Mouse (Mus musculus): ENCODE results near the gene Cfap74. TPM values are rescaled to one million over a fixed set of nuclear protein-coding genes. Genes with fewer than 3 reads are reported as not detected.

The Cfap74 gene
- polyA plus RNA-seq, 1 experiment, result 1.2 TPM

GRCm38 (mm10) chr4:155489101-155489970, 80.3 kb downstream of the Cfap74 start:
- WGBS, result 82% methylated on average over 9 of the region's 9 CpGs
- DNase-seq (ENCODE audit: low read depth, low spot score), result no peak

- WGBS, result 4% methylated on average over 5 of the region's 5 CpGs
- no peak for DNase-seq (ENCODE audit: low read depth, low spot score)
Measured at GRCm38 (mm10) chr4:155490456-155490855, 81.5 kb downstream of the Cfap74 start.

DNA sequence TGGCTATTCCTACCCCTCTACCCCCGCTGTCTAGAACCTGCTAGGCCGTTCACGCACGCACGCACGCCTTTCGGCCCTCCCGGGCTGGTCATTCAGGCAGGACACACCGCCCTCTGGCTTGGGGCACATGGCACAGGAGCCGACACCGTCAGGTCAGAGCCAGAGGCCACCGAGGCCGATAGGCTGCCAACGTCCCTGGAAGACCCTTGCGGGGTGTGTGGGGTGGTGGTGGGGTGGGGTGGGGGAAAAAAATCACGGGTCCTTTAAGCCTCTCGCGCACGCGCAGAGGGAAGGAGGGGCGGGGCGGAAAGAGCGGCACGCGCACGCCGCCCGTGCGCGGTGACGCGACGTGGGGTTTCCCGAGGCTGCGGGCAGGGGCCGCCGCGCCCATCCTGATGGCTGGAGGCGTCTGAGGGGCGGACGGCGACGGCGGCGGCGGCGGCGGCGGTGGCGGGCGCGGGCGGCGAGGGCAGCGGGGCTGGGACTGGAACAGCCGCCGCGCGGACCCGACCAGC, 82.1 kb downstream of the Cfap74 start, which contains the start of gene Gnb1:
TSS of gene Gnb1 (plus strand) at position 372 of the 515 bp plus-strand sequence.
- no peak for DNase-seq (ENCODE audit: low read depth, low spot score)
- WGBS, result under 1% methylated on average over 51 of the region's 60 CpGs

DNA sequence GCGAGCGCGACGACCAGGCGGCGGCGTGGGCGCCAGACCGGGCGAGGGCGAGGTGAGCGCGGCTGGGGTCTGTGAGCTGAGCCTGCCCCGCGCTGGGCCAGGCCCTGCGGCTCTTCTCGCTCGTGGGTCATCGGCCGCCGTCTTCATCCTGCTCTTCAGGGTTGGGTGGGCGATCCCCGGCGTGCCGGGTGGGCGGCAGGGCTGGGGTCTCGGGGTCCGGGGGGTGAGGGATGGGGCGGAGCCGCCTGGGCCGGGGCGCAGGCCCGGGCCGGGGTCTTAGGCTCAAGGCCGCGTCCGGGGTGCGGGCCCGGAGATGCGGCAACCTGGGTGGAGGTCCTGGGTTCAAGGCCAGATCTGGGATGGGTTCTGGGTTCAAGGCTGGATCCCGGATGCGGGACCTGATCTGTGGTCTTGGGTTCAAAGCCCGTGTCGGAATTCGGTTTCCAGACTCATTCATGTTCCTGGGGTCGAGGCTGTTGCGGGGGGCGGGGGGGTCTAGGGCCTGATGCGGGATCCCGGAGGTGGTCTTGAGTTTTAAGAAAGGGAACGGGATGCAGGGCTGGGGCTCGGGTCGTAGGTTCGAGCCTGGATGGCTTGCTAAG, 82.6 kb downstream of the Cfap74 start:
- WGBS, result under 1% methylated on average over 46 of the region's 54 CpGs
- DNase-seq (ENCODE audit: low read depth, low spot score), result no peak

GRCm38 (mm10) chr4:155492131-155492633, 83.2 kb downstream of the Cfap74 start:
- no peak for DNase-seq (ENCODE audit: low read depth, low spot score)
- under 1% methylated on average over 51 of the region's 51 CpGs for WGBS

- no peak for DNase-seq (ENCODE audit: low read depth, low spot score)
- 35% methylated on average over 4 of the region's 4 CpGs for WGBS
Measured at GRCm38 (mm10) chr4:155494891-155495290, 85.9 kb downstream of the Cfap74 start.

GRCm38 (mm10) chr4:155497963-155498362, 89.0 kb downstream of the Cfap74 start:
- WGBS, result 32% methylated on average over 3 of the region's 3 CpGs

DNA sequence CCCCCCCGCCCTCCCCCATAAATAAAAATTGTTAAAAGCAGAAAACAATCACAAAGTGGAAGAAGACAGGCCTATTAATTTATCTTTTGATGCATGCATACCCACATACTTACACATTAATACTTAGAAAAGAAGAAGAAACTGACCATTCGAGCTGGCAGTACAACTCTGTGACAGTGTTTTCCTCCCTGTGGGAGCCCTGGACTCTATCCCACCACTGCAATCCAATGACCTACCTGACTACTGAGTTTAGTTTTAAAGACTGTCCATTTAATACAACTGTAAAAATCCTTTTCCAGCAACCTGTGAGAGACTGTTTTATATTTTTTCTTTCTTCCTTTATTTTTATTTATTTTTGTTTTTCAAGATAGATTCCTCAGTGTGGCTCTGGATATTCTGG, 92.1 kb downstream of the Cfap74 start:
- 61% methylated on average over 2 of the region's 2 CpGs for WGBS
- no peak for DNase-seq (ENCODE audit: low read depth, low spot score)

More at GRCm38 (mm10) chr4:155497963-155498362, 89.0 kb downstream of the Cfap74 start:
- no peak for DNase-seq (ENCODE audit: low read depth, low spot score)

DNA sequence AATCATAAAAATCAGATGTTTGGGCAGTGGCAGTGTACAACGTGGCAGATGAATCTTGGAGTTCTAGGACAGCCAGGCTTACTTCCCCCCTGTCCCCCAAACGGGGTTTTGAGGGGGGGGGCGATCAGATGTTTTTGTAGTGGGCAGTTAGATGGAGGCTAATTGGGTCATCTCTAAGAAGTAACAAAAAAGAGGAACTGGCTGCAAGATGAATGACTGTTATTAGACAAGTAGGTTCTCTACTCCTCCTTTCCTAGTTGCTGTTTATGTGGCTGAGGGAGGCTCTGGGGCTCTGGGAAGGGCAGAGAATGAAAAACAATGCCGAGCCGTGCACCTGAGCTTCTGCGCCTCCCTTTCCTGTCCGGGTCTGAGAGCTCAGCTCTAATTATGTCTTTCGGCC, 96.1 kb downstream of the Cfap74 start:
- no peak for DNase-seq (ENCODE audit: low read depth, low spot score)
- WGBS, result 38% methylated on average over 8 of the region's 8 CpGs

DNA sequence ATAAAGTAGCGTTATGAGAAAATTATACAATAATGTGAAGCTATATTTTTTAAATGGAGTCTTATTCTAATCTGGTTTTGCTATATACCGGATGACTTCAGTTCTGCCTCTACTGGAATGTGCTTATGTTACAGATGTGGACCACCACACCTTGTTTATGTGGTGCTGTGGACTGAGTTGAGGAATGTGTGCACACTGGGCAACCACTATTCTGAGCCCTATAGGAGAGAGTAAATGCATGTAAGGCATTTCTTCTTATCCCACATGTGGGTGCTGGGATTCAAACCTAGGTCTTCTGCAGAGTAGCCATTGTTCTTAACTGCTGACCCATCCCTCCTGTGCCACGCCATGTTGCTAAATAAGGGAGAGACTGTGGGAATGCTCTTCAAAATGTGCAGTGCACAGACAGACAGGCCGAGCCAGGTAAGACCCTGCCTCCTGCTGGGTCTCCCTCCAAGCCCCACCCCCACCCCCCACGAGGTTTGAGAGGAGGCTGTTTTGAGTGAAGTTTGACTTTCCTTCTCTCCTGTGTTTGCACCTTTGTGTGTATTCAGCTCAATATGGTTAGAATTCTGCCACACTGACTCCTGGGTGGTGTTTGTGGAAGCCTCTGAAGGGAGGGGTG, 96.8 kb downstream of the Cfap74 start:
- WGBS, result 74% methylated on average over 5 of the region's 5 CpGs
- no peak for DNase-seq (ENCODE audit: low read depth, low spot score)

- WGBS, result 62% methylated on average over 4 of the region's 4 CpGs
- no peak for DNase-seq (ENCODE audit: low read depth, low spot score)
Measured at GRCm38 (mm10) chr4:155508614-155509013, 99.6 kb downstream of the Cfap74 start.

- WGBS, result 51% methylated on average over 1 of the region's 1 CpGs
- no peak for DNase-seq (ENCODE audit: low read depth, low spot score)
Measured at GRCm38 (mm10) chr4:155510981-155511380, 102.0 kb downstream of the Cfap74 start.

- WGBS, result 81% methylated on average over 2 of the region's 2 CpGs
Measured at GRCm38 (mm10) chr4:155514810-155515209, 105.8 kb downstream of the Cfap74 start.

More at GRCm38 (mm10) chr4:155514810-155515209, 105.8 kb downstream of the Cfap74 start:
- DNase-seq (ENCODE audit: low read depth, low spot score), result no peak

Other genes with a start within 250 kb of the Cfap74 start
- 20.3 and 30.8 TPM in 2 replicates for gene Ski, start 186.6 kb upstream of the Cfap74 start, polyA plus RNA-seq (2012; rRNA removed)
- gene Faap20, start 159.4 kb upstream of the Cfap74 start, polyA plus RNA-seq (2012; rRNA removed), result 56.1 and 59.4 TPM in 2 replicates
- 79.9 and 81.5 TPM in 2 replicates for gene Prkcz, start 47.8 kb upstream of the Cfap74 start, polyA plus RNA-seq (2012; rRNA removed)
- 0.51 and 0.94 TPM in 2 replicates for gene Gabrd, start 11.1 kb upstream of the Cfap74 start, polyA plus RNA-seq (2012; rRNA removed)
- gene Tmem52, start 59.9 kb downstream of the Cfap74 start, polyA plus RNA-seq (2012; rRNA removed), result 0.57 and 2.5 TPM in 2 replicates
- gene Gnb1, start 82.2 kb downstream of the Cfap74 start, polyA plus RNA-seq (2012; rRNA removed), result 1,100 and 1,475 TPM in 2 replicates
- gene Nadk, start 153.2 kb downstream of the Cfap74 start, polyA plus RNA-seq (2012; rRNA removed), result 142 and 164 TPM in 2 replicates
- gene Slc35e2, start 192.2 kb downstream of the Cfap74 start, polyA plus RNA-seq (2012; rRNA removed), result 11.4 and 23.7 TPM in 2 replicates
- gene Cdk11b, start 215.7 kb downstream of the Cfap74 start, polyA plus RNA-seq (2012; rRNA removed), result 43.3 and 43.8 TPM in 2 replicates
- not detected in 2 replicates for gene Gm10563, start 236.2 kb downstream of the Cfap74 start, polyA plus RNA-seq (2012; rRNA removed)
- gene Mmp23, start 244.2 kb downstream of the Cfap74 start, polyA plus RNA-seq (2012; rRNA removed), result 19.6 and 19.7 TPM in 2 replicates